Mouse (Mus musculus) E14TG2a.4 (cell line): ENCODE measurements around the gene St8sia1.

Experiments
- H3K27me3 ChIP-seq: 2 replicates; pipeline ENCODE4 v1.6.1; 2014; ENCODE audit warnings: low read length, control low read depth; ENCODE audit not compliant: insufficient read depth
- H3K36me3 ChIP-seq: 2 replicates; pipeline ENCODE4 v1.6.1; 2014; ENCODE audit warnings: low read length, control low read depth; ENCODE audit not compliant: insufficient read depth
- H3K4me1 ChIP-seq: replicated peaks from 2 replicates; pipeline ENCODE4 v1.6.1; 2014; ENCODE audit warnings: low read depth, low read length, control low read depth
- H3K4me3 ChIP-seq: replicated peaks from 2 replicates; pipeline ENCODE4 v1.5.1; 2014; ENCODE audit warnings: mild to moderate bottlenecking, low read length
- H3K9me3 ChIP-seq: 2 replicates; pipeline ENCODE4 v1.6.1; 2014; ENCODE audit warnings: low read length, control low read depth
- CTCF ChIP-seq: conservative IDR thresholded peaks from 2 replicates; pipeline ENCODE4 v1.5.1; 2014; ENCODE audit warnings: low read length
- NANOG ChIP-seq: IDR thresholded peaks from 2 replicates; pipeline ENCODE4 v1.6.1; 2014; ENCODE audit warnings: borderline replicate concordance, low read length, mixed read lengths
- POU5F1 ChIP-seq: IDR thresholded peaks from 2 replicates; pipeline ENCODE4 v1.6.1; 2014; ENCODE audit warnings: low read length, borderline replicate concordance

The St8sia1 gene

DNA sequence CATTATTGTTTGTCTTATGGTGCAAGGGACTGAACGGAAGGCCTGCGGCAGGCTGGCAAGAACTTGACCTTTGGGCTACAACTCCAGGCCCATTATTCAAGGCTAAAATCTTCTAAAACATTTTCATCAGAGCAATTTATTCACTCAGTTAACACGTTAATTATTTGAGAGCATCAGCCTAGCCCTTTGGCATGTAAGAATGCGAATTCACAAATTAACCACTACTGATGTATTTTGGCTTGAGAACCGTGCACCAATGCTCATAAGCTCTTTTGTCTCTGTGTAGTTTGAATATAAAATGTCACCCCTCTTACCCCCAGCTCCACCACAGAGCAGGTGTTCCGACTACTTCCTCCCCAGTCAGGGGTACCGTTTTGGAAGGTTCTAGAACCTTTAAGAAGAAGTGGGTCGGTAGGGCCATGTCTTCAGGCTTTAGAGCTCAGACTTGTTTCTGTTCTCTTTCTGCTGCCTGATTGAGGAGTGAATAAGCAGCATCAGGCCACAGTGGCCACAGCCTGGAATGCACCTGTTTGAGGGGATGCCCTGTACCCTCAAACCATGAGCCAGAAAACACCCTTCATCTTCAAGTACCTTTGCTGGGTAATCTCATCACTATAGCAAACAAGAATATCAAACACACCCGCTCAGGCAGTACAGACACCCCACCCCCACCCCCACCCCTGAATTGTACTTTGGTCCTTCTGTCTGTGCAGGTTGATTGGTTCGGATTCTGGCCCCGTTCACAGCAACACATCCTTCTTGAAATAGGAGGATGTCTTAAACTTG is 22.5 kb downstream of the St8sia1 start:
- TF ChIP-seq NANOG, result no peak
- H3K27me3 ChIP-seq, result no peaks in the 10 kb centered on the region
- H3K36me3 ChIP-seq, result peaks cover 36% of the 10 kb centered on the region
- H3K4me3 ChIP-seq, result no peak overlapping the region
- no peaks in the 10 kb centered on the region for H3K9me3 ChIP-seq
- peaks cover 46% of the 10 kb centered on the region for H3K4me1 ChIP-seq

DNA sequence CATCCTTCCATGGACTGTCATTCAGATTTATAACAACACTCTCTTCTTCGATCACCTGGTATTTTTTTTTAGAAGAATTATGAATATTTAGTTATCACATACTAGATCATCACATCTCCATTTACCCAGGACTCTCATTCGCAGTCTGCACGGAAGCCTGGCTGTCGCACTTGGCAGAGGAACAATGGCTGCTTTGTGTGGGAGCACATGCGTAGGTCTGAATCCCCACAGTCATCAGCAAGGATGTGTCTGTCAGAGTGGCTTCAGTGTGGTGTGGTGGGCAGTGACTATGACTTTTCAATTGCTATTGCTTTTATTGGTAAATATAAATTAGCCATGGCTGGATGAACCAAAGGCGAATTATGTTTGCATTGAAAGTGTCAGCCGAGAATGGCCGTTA is 23.2 kb downstream of the St8sia1 start:
- H3K4me3 ChIP-seq, result no peak overlapping the region
- H3K36me3 ChIP-seq, result peaks cover 36% of the 10 kb centered on the region
- no peak for TF ChIP-seq NANOG
- TF ChIP-seq POU5F1, result no peak
- TF ChIP-seq CTCF, result no peak
- H3K4me1 ChIP-seq, result peaks cover 45% of the 10 kb centered on the region
- no peaks in the 10 kb centered on the region for H3K27me3 ChIP-seq
- no peaks in the 10 kb centered on the region for H3K9me3 ChIP-seq

DNA sequence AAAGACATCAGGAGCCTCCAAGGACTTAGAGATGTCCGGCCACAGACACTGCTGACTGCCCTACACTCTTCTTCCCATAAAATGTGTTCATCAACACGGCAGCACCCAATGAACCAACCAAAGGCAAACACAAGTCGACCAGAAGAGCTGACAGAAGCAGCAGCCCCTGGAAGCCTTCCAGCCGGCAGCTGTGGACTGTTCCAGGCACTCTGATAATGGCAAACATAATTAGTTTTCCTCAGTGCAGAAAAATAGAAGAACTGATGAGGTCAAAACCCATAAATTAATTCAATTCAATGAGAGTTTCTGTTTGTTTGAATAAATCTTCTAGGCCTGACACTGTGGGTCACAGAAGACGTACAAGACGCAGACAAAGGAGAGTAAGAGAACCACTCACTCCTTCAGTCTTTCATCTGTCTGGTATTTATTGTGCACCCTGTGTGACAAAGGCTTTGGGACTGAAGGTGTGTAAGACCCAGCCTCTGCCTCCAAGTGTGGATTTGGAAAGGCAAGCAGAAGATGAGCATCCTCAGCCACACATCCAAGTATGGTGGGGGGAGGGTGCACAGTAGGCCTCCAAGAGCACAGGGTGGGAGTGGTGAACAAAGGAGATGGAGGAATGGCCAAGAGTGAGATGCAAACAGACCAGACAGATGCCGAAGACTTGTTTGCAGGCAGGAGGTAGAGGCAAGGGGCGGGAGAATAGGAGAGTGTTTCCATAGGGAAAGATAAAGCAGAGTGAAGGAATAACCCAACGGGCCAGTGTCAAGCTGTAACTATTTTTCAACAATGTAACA is 25.5 kb downstream of the St8sia1 start:
- Histone ChIP-seq H3K9me3 (no peaks in the 10 kb centered on the region), H3K27me3 (no peaks in the 10 kb centered on the region), H3K4me3 (no peak overlapping the region), H3K4me1 (peaks cover 38% of the 10 kb centered on the region), H3K36me3 (peaks cover 21% of the 10 kb centered on the region)
- TF ChIP-seq POU5F1, result no peak
- TF ChIP-seq CTCF, result no peak
- TF ChIP-seq NANOG, result no peak

DNA sequence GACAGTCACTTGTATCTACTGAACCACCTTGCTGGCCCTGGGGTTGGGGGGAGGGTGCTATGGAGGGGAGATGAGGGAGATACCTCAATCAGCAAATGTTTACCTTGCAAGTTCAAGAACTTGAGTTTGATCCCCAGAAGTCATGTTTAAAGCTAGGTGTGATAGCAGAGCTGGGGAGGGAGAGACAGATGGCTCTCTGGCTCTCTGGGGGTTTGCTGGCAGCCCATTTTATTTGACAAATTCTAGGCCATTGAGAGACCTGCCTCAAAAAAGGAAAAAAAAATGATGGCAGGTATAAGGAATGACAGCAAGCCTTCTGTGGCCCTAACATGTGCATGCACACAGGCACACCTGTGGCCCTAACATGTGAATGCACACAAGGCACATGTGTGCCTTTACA is 26.2 kb downstream of the St8sia1 start:
- Histone ChIP-seq H3K4me1 (peaks cover 38% of the 10 kb centered on the region), H3K9me3 (no peaks in the 10 kb centered on the region), H3K27me3 (no peaks in the 10 kb centered on the region), H3K36me3 (peaks cover 17% of the 10 kb centered on the region), H3K4me3 (no peak overlapping the region)
- TF ChIP-seq CTCF (no peak), NANOG (no peak), POU5F1 (no peak)

DNA sequence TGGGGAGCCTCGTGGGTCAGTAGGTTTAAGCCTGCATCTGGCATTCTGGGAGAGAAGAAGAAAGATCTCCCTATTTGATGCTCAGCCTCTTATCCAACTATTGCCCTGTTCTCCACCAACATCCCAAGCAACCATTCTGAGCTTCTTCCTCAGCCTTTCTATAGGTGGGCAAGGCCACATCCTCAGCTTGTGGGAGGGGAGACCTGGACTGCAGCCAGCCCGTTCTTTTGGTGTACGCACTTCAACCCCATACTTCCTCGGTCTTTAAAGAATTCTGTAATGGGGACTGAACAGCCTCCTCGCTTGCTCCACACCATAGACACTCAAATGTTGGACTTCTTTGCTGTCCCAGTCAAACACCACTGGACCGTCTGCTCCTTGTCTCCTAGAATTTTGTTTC is 31.7 kb downstream of the St8sia1 start:
- Histone ChIP-seq H3K27me3 (no peaks in the 10 kb centered on the region), H3K4me3 (no peak overlapping the region), H3K9me3 (no peaks in the 10 kb centered on the region), H3K4me1 (peaks cover 26% of the 10 kb centered on the region), H3K36me3 (peaks cover 7% of the 10 kb centered on the region; the same call in 1 of the 2 replicates)
- TF ChIP-seq CTCF (no peak), NANOG (no peak), POU5F1 (no peak)

DNA sequence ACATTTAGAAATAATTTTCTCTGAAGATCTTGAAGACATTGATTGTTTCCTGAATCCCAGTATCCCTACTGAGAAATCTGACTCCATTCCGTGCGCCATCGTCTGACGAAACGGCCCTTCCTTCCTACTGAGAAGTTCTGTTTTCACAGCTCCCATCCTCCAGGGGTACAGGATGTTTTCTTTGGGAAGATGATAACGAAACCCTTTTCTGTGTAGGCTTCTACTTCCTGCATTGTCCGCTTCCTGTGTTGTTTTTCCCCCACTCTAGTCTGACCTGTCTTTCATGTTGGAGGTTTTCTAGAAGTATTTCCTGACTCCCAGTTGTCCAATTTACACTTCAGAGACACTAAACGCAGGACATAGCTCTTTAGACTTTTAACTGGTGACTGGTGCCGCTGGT is 32.1 kb downstream of the St8sia1 start:
- no peak for TF ChIP-seq POU5F1
- TF ChIP-seq NANOG, result no peak
- TF ChIP-seq CTCF, result no peak

DNA sequence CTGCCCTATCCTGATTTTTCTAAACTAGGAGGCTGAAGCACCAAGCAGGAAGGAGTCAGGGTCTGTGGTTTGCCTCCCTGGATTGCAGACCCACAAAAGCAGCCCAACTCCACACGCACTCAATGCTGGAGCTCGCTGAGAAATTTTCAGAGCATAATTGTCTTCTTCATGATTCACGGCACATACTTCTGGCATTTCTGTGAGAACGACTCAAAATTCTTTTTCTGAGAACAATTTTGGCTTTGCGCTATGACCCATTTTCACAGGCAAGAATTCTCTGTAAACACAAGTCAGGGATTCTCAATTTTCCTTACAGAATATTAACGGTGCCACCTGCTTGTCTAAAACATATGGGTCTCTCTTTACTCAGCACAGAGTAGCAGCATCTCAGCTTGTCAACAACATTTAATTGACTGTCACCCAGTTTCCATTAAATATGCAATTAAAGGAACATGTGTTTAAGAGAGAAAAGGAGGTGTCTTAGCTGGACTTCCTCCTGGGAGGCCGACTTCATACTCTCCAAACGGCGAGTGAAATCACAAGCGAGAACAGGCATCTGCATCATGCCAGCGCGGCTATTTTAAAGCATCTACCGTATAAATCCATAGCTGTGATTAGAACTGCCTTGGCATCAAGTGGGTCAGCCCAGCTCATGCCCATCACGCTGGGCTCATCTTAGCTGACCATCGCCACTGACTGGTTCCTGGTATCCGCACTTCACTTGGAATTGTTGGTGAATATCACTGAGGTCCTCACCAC is 35.5 kb downstream of the St8sia1 start:
- TF ChIP-seq NANOG (no peak), POU5F1 (no peak), CTCF (no peak)
- no peaks in the 10 kb centered on the region for H3K27me3 ChIP-seq
- peaks cover 20% of the 10 kb centered on the region for H3K4me1 ChIP-seq
- H3K4me3 ChIP-seq, result no peak overlapping the region
- H3K36me3 ChIP-seq, result 0 out of 2 replicates have a peak, but pooled peaks cover 7% of the 10 kb centered on the region
- no peaks in the 10 kb centered on the region for H3K9me3 ChIP-seq

More for the DNA sequence above, 32.1 kb downstream of the St8sia1 start:
- H3K36me3 ChIP-seq, result 0 out of 2 replicates have a peak, but pooled peaks cover 4% of the 10 kb centered on the region
- no peaks in the 10 kb centered on the region for H3K9me3 ChIP-seq
- H3K4me3 ChIP-seq, result no peak overlapping the region
- H3K4me1 ChIP-seq, result peaks cover 22% of the 10 kb centered on the region
- H3K27me3 ChIP-seq, result no peaks in the 10 kb centered on the region
